Mouse (Mus musculus): ENCODE results near the gene Itih5.

GRCm38 (mm10) chr2:10295908-10296307, 142.5 kb downstream of the Itih5 start:
- TF ChIP-seq CTCF (IDR thresholded peaks at IDR 0.05; ENCODE audit: control insufficient read depth, insufficient read depth, insufficient read length) = no peak
- TF ChIP-seq USF1 (IDR thresholded peaks at IDR 0.05; ENCODE audit: low read depth) = no peak
- no peak for TF ChIP-seq MAX (IDR thresholded peaks at IDR 0.05)
- TF ChIP-seq MYOG (IDR thresholded peaks at IDR 0.05; ENCODE audit: control insufficient read depth, extremely low read depth, insufficient read length) = no peak
- TF ChIP-seq CEBPB (IDR thresholded peaks at IDR 0.05; ENCODE audit: low read depth) = no peak

Data from C2C12 (cell line).